26 mouse cellular contexts compared by ENCODE assay signal in the genomic region with DNA sequence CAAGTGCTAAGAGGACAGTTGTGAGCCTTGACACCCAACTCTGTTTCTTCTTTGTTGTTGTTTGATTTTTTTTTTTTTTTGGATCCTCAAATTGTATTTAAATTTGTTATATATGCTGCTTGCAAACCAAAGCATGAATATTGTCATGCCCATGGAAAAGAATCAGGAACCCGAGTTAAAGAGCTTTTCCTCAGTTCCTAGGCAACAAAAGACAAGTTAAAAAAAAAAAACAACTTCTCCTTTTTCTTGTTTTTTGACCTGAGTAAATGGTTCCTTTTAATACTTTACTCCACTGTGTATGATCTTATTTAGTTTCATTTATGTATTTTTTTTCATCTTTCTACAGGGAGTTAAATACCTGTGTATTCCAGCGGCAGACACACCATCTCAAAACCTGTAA. TPM values are rescaled to one million over a fixed set of nuclear protein-coding genes. Genes with fewer than 3 reads are reported as not detected.
DNase-seq lines count a peak whose midpoint lies in the region; ATAC-seq and TF ChIP-seq lines count a peak whose summit lies in the region.
"Had no signal": no experiment of that assay in that cellular context is flagged by ENCODE, and none has a peak within 500 bp of the region (broad histone marks: within the 10 kb centered on the region; RNA-seq: fewer than 3 reads in every experiment).

No protein-coding gene starts in this region.

- no peak for TF ChIP-seq CTCF in liver, postnatal 0 days (IDR thresholded peaks at IDR 0.05; ENCODE audit: low read depth)
- TF ChIP-seq CTCF in lung, postnatal 0 days (IDR thresholded peaks at IDR 0.05) = no peak

- H3K27me3 ChIP-seq in liver, postnatal 0 days (ENCODE audit: insufficient read depth, low read length) = no peaks in the 10 kb centered on the region
- no peaks in the 10 kb centered on the region for H3K27me3 ChIP-seq in lung, postnatal 0 days (replicated peaks; ENCODE audit: insufficient read depth, low read length)
- H3K27me3 ChIP-seq: forebrain, embryonic 13.5 days; heart, embryonic 13.5 days; hindbrain, embryonic 12.5 days; hindbrain, embryonic 15.5 days had no signal

- no peak for TF ChIP-seq EP300 in liver, postnatal 0 days (IDR thresholded peaks at IDR 0.05; ENCODE audit: low read depth)
- TF ChIP-seq EP300 in lung, postnatal 0 days (IDR thresholded peaks at IDR 0.05) = no peak

- H3K9me3 ChIP-seq in liver, postnatal 0 days (ENCODE audit: low read length) = no peaks in the 10 kb centered on the region
- H3K9me3 ChIP-seq in lung, postnatal 0 days (ENCODE audit: low read length) = no peaks in the 10 kb centered on the region
- H3K9me3 ChIP-seq: forebrain, embryonic 10.5 days; forebrain, embryonic 13.5 days; G1E; heart, embryonic 10.5 days; heart, embryonic 13.5 days; hindbrain, embryonic 12.5 days; hindbrain, embryonic 15.5 days had no signal

- no peak for DNase-seq in liver, postnatal 0 days
- no peak for DNase-seq in liver
- no peak for DNase-seq in lung, postnatal 0 days (ENCODE audit: low spot score)
- DNase-seq in right cerebral cortex, adult 2 months (ENCODE audit: low spot score in 2 of 2) = no peak
- DNase-seq in lung, postnatal 25 days (ENCODE audit: low spot score) = no peak
- DNase-seq in heart, adult 8-10 months (ENCODE audit: low spot score) = no peak
- DNase-seq: cerebellum, adult 11-12 months; cerebellum, adult 8-10 months; cerebellum, postnatal 10 days; cerebellum, postnatal 36 days; gastrocnemius, postnatal 14 days; heart, adult 18-20 months; heart, postnatal 14 days; heart, postnatal 4 days had no signal

- H3K9ac ChIP-seq in liver, postnatal 0 days (replicated peaks) = no peak overlapping the region
- no peak overlapping the region for H3K9ac ChIP-seq in lung, postnatal 0 days (replicated peaks; ENCODE audit: low read depth)
- H3K9ac ChIP-seq: forebrain, embryonic 13.5 days; heart, embryonic 13.5 days; hindbrain, embryonic 12.5 days; hindbrain, embryonic 15.5 days had no signal

- peak overlapping the region; percentile 44; the same call in 1 of the 2 replicates for H3K27ac ChIP-seq in liver, postnatal 0 days (ENCODE audit: low read depth)
- no peak overlapping the region for H3K27ac ChIP-seq in lung, postnatal 0 days (ENCODE audit: low read length)
- H3K27ac ChIP-seq: forebrain, embryonic 10.5 days; forebrain, embryonic 13.5 days; heart, embryonic 10.5 days; heart, embryonic 13.5 days; hindbrain, embryonic 12.5 days; hindbrain, embryonic 15.5 days had no signal

- H3K4me2 ChIP-seq in liver, postnatal 0 days (ENCODE audit: low read depth, low read length) = no peak overlapping the region
- no peak overlapping the region for H3K4me2 ChIP-seq in lung, postnatal 0 days (replicated peaks; ENCODE audit: low read depth, low read length)
- H3K4me2 ChIP-seq: forebrain, embryonic 13.5 days; heart, embryonic 13.5 days; hindbrain, embryonic 12.5 days; hindbrain, embryonic 15.5 days had no signal

- H3K36me3 ChIP-seq in liver, postnatal 0 days (replicated peaks; ENCODE audit: insufficient read depth, low read length) = peaks cover 7% of the 10 kb centered on the region; the same call in 1 of the 2 replicates
- H3K36me3 ChIP-seq in lung, postnatal 0 days (ENCODE audit: insufficient read depth, low read length) = no peaks in the 10 kb centered on the region
- H3K36me3 ChIP-seq: forebrain, embryonic 10.5 days; G1E; heart, embryonic 10.5 days; hindbrain, embryonic 12.5 days had no signal

- no peak overlapping the region for H3K4me3 ChIP-seq in liver, postnatal 0 days (ENCODE audit: low read depth, low read length)
- H3K4me3 ChIP-seq in lung, postnatal 0 days (ENCODE audit: low read depth, low read length) = no peak overlapping the region
- H3K4me3 ChIP-seq: forebrain, embryonic 10.5 days; forebrain, embryonic 13.5 days; gastrocnemius, adult 2 months; heart, embryonic 10.5 days; heart, embryonic 13.5 days; hindbrain, embryonic 12.5 days; hindbrain, embryonic 15.5 days had no signal

- no peak for ATAC-seq in liver, postnatal 0 days
- peak; percentile 60 for ATAC-seq in granulocyte monocyte progenitor cell, adult 5-6 weeks (replicated peaks; ENCODE audit: poor library complexity, severe bottlenecking)
- peak; percentile 41; the same call in 1 of the 2 replicates for ATAC-seq in megakaryocyte, adult 5-6 weeks (ENCODE audit: poor library complexity, severe bottlenecking)
- no peak for ATAC-seq in lung, postnatal 0 days
- ATAC-seq: forebrain, embryonic 13.5 days; forebrain, embryonic 16.5 days had no signal

- WGBS in liver, postnatal 0 days (ENCODE audit: insufficient replicate concordance) = 52% methylated on average over 2 of the region's 2 CpGs
- WGBS in lung, postnatal 0 days = 84% methylated on average over 2 of the region's 2 CpGs

- H3K4me1 ChIP-seq in liver, postnatal 0 days (ENCODE audit: insufficient read depth) = peaks cover 2% of the 10 kb centered on the region; the same call in 1 of the 2 replicates
- H3K4me1 ChIP-seq in lung, postnatal 0 days (ENCODE audit: insufficient read depth, low read depth, low read length) = no peaks in the 10 kb centered on the region
- H3K4me1 ChIP-seq: forebrain, embryonic 10.5 days; forebrain, embryonic 13.5 days; heart, embryonic 10.5 days; hindbrain, embryonic 12.5 days; hindbrain, embryonic 15.5 days had no signal

RNA-seq across cellular contexts. Expression of gene Dusp22, which starts 36.1 kb away (rescaled TPM):
- polyA plus RNA-seq in liver, postnatal 0 days (2015; fragmentation: Nextera tagmentation; extraction: Ambion mirVana) = 14.6 and 15.2 TPM in 2 replicates
- 3.7 and 11.7 TPM in 2 replicates for total RNA-seq in granulocyte monocyte progenitor cell, adult 5-6 weeks (2014; fragmentation: Nextera tagmentation)
- 0.73 and 1.6 TPM in 2 replicates for total RNA-seq in granulocyte monocyte progenitor cell, adult 5-6 weeks (2017)
- 77.1 and 97.8 TPM in 2 replicates for total RNA-seq in megakaryocyte, adult 5-6 weeks (2015)
- 58.1 and 65.5 TPM in 2 replicates for total RNA-seq in megakaryocyte, adult 5-6 weeks (2017)
- 26.8 and 30.4 TPM in 2 replicates for polyA plus RNA-seq in lung, postnatal 0 days (2015; fragmentation: Nextera tagmentation; extraction: Ambion mirVana)
- total RNA-seq in heart, adult 8-10 months (2022) = 10 to 100 TPM; 18.1 to 25.4 (median 20.0) TPM
- polyA plus RNA-seq: G1E had no signal

RNA-seq across cellular contexts. Expression of gene Irf4, which starts 53.1 kb away (rescaled TPM):
- polyA plus RNA-seq in liver, postnatal 0 days (2015; fragmentation: Nextera tagmentation; extraction: Ambion mirVana) = 0.95 and 1.1 TPM in 2 replicates
- total RNA-seq in granulocyte monocyte progenitor cell, adult 5-6 weeks (2014; fragmentation: Nextera tagmentation) = not detected in 2 replicates
- 0.26 and 0.36 TPM in 2 replicates for total RNA-seq in granulocyte monocyte progenitor cell, adult 5-6 weeks (2017)
- total RNA-seq in megakaryocyte, adult 5-6 weeks (2015) = 13.0 and 14.1 TPM in 2 replicates
- 12.4 and 13.4 TPM in 2 replicates for total RNA-seq in megakaryocyte, adult 5-6 weeks (2017)
- polyA plus RNA-seq in lung, postnatal 0 days (2015; fragmentation: Nextera tagmentation; extraction: Ambion mirVana) = 0.21 and 0.33 TPM in 2 replicates
- 1 to 10 TPM in 3 of 4 experiments, under 1 TPM in 1; 0.88 to 1.9 (median 1.3) TPM for total RNA-seq in heart, adult 8-10 months (2022)
- polyA plus RNA-seq: embryonic facial prominence, embryonic 11.5 days; forebrain, embryonic 10.5 days; G1E had no signal

Comparison
In these comparisons a context has a peak if more than half of its experiments do, and no peak if none do; other contexts are left out.
1. ATAC-seq: peak in granulocyte monocyte progenitor cell, adult 5-6 weeks (single experiment) and megakaryocyte, adult 5-6 weeks (single experiment); none in liver, postnatal 0 days (single experiment) and lung, postnatal 0 days (single experiment).
2. RNA of gene Irf4, which starts 53.1 kb away (total RNA-seq): 12.4 to 14.1 TPM in megakaryocyte, adult 5-6 weeks; 0.88 to 1.9 TPM in heart, adult 8-10 months and 0.26 to 0.36 TPM in granulocyte monocyte progenitor cell, adult 5-6 weeks; every median in the first group is over 4 times any median in the second.